Mouse (Mus musculus) forebrain, postnatal 0 days (tissue): ENCODE data around the gene Shroom3. TPM values are rescaled to one million over a fixed set of nuclear protein-coding genes. Genes with fewer than 3 reads are reported as not detected.

Source experiments
- ATAC-seq: fragments of 200-750 bp; cut with Nextera tagmentation; 2 replicates; pipeline ENCODE4 v1.8.0; 2017; ENCODE audit warnings: mild to moderate bottlenecking, moderate library complexity
- DNase-seq: peaks from one replicate; pipeline ENCODE4 v3.0.0-alpha.2; 2015
- H3K27ac ChIP-seq: fragments of 300-500 bp; sonication (generic); 2 replicates; pipeline ENCODE4 v1.5.1; 2014; ENCODE audit warnings: low read depth, mild to moderate bottlenecking, antibody characterized with exemption, low read length, moderate library complexity, mixed read lengths
- H3K27me3 ChIP-seq: fragments of 300-500 bp; sonication (generic); 2 replicates; pipeline ENCODE4 v1.6.1; 2014; ENCODE audit warnings: mild to moderate bottlenecking, low read length, mixed read lengths; ENCODE audit not compliant: insufficient read depth
- H3K36me3 ChIP-seq: fragments of 300-500 bp; sonication (generic); 2 replicates; pipeline ENCODE4 v1.6.1; 2014; ENCODE audit warnings: mild to moderate bottlenecking, moderate library complexity; ENCODE audit not compliant: insufficient read depth
- H3K4me1 ChIP-seq: fragments of 300-500 bp; sonication (generic); 2 replicates; pipeline ENCODE4 v1.6.1; 2014; ENCODE audit warnings: antibody characterized with exemption; ENCODE audit not compliant: insufficient read depth
- H3K4me2 ChIP-seq: fragments of 300-500 bp; sonication (generic); 2 replicates; pipeline ENCODE4 v1.6.1; 2014; ENCODE audit warnings: low read depth, mild to moderate bottlenecking, moderate library complexity
- H3K4me3 ChIP-seq: fragments of 300-500 bp; sonication (generic); 2 replicates; pipeline ENCODE4 v1.5.1; 2014; ENCODE audit warnings: low read depth, low read length, mixed read lengths
- H3K9ac ChIP-seq: fragments of 300-500 bp; sonication (generic); 2 replicates; pipeline ENCODE4 v1.6.1; 2014; ENCODE audit warnings: mild to moderate bottlenecking
- H3K9me3 ChIP-seq: fragments of 300-500 bp; sonication (generic); 2 replicates; pipeline ENCODE4 v1.6.1; 2016; ENCODE audit warnings: low read length
- CTCF ChIP-seq: sonication (generic); IDR thresholded peaks from 2 replicates; pipeline ENCODE4 v1.5.1; 2016; ENCODE audit warnings: antibody characterized with exemption, control low read depth, low read depth
- WGBS: fragments of 180-500 bp; shearing (Covaris S2); extraction: QIAGEN DNeasy Blood & Tissue Kit; methylation state at CpG from one replicate; pipeline ENCODE4 v1.1.7; 2014; 5-methylcytosine and 5-hydroxymethylcytosine counted together
- polyA plus RNA-seq: library from polyadenylated mRNA; unstranded; fragments of >200 nt; fragmentation: Nextera tagmentation; extraction: Ambion mirVana; gene quantifications from 2 replicates; pipeline ENCODE4 v1.2.1, GENCODE M21; 2015
- total RNA-seq: library from RNA; depleted of rRNA; stranded (reverse); fragments of >200 nt; gene quantifications from 2 replicates; pipeline ENCODE4 v1.2.3, GENCODE M21; 2014

Shroom3 gene
- total and polyA plus RNA-seq, 2 experiments from 2014 or later = 0.91 to 5.8 TPM

DNA sequence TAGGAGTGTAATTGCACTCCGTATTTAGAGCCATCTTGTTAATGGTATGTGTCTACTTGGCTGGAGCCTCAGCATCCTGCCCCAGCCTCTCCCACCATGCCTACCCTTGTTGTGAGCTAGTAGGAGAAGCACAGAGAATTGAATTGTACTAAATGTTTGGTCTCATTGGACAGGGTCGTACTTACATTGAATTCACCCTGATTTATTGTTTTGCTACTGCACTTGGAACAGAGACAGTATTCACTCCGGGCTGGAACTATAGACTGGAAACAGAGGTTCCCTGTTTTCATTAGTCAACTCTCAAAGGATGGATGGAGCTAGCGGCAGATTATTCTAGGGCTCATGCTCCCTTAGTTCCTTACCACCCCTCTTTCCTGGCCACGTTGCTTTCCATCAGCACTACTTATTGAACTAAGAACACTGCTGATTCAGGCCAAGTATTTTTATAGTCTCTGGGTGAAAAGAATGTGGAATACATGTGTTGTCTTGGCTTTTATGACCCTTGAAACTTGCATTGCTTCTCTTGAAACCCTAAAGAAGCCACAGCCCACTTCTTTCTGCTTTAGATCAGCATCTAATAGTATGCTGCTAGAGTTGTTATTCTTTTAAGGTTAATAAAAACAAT, 28.5 kb downstream of the Shroom3 start:
- no peaks in the 10 kb centered on the region for H3K9me3 ChIP-seq
- no peak for TF ChIP-seq CTCF
- ATAC-seq = no peak
- WGBS = 32% methylated on average over 5 of the region's 5 CpGs
- H3K4me1 ChIP-seq = no peaks in the 10 kb centered on the region
- no peaks in the 10 kb centered on the region for H3K36me3 ChIP-seq
- no peak for DNase-seq
- no peak overlapping the region for H3K9ac ChIP-seq
- no peak overlapping the region for H3K4me2 ChIP-seq
- H3K4me3 ChIP-seq = no peak overlapping the region
- H3K27ac ChIP-seq = no peak overlapping the region
- H3K27me3 ChIP-seq = no peaks in the 10 kb centered on the region

DNA sequence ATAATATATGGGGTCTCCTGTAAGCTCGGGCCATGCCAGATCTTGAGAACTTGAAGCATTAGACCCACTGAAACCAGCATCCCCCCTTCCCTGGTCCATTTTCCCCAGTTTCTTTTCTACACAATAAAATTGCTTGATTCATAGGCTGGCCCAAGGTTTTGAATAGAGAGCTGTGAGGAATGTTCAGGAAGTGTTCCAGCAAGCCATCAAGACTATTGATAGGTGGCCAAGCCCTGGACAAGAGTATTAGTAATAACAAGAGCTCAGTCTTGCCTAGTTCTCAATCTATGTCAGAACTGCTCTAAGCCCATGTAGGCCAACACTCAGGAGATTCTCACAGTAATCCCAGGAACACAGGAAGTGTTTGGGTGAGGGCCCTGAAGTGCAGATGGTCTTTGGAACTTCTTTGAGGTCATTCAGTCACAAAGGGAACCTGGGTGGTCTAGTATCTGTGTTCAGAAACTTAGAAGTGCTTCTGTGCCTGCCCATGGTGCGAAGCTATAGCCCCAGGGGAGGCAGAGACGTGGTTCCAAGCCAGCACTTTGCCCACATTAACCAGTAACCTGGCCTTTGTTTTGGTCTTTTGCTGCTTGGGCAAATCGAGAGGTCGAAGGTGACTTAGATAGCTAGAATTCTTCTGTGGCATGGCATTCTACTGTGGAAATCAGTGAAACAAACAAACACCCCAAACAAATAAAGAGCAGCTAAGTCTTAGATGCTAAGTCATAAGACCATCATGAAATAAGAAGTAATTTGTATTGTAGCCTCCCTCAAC, 29.6 kb downstream of the Shroom3 start:
- no peak for TF ChIP-seq CTCF
- Histone ChIP-seq H3K9me3 (no peaks in the 10 kb centered on the region), H3K27me3 (no peaks in the 10 kb centered on the region), H3K36me3 (no peaks in the 10 kb centered on the region), H3K4me3 (no peak overlapping the region), H3K4me1 (no peaks in the 10 kb centered on the region), H3K4me2 (no peak overlapping the region), H3K9ac (no peak overlapping the region), H3K27ac (no peak overlapping the region)
- ATAC-seq (no peak), DNase-seq (no peak)
- 70% methylated on average over 5 of the region's 5 CpGs for WGBS

DNA sequence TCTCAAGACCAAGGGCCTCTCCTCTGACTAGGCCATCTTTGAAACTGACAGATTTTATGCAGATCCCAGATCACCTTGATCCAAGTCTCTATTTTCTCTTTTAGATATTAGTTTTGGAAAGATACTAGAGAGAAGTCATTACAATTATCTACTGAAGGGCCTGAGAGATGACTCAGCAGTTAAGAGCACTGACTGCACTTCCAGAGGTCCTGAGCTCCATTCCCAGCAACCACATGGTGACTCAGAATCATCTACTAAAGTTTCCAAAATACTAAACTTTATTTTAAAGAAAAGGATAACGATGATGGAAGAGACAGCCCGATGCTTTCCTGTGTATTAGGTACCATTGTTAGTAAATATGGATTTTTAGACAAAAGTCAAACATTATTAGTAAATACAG, 31.7 kb downstream of the Shroom3 start:
- no peak overlapping the region for H3K27ac ChIP-seq
- no peak for ATAC-seq

GRCm38 (mm10) chr5:92715319-92715718, 32.1 kb downstream of the Shroom3 start:
- no peaks in the 10 kb centered on the region for H3K9me3 ChIP-seq
- H3K27ac ChIP-seq = no peak overlapping the region
- no peak for DNase-seq
- no peaks in the 10 kb centered on the region for H3K4me1 ChIP-seq
- no peaks in the 10 kb centered on the region for H3K36me3 ChIP-seq
- no peak overlapping the region for H3K4me2 ChIP-seq
- ATAC-seq = no peak
- no peak for TF ChIP-seq CTCF
- H3K27me3 ChIP-seq = no peaks in the 10 kb centered on the region
- no peak overlapping the region for H3K9ac ChIP-seq
- 20% methylated on average over 11 of the region's 11 CpGs for whole genome bisulfite sequencing
- no peak overlapping the region for H3K4me3 ChIP-seq

More for the DNA sequence above, 31.7 kb downstream of the Shroom3 start:
- no peak for TF ChIP-seq CTCF
- no peak for DNase-seq
- Histone ChIP-seq H3K36me3 (no peaks in the 10 kb centered on the region), H3K9ac (no peak overlapping the region), H3K27me3 (no peaks in the 10 kb centered on the region), H3K4me2 (no peak overlapping the region), H3K4me3 (no peak overlapping the region), H3K4me1 (no peaks in the 10 kb centered on the region), H3K9me3 (no peaks in the 10 kb centered on the region)
- 95% methylated on average over 2 of the region's 2 CpGs for WGBS

DNA sequence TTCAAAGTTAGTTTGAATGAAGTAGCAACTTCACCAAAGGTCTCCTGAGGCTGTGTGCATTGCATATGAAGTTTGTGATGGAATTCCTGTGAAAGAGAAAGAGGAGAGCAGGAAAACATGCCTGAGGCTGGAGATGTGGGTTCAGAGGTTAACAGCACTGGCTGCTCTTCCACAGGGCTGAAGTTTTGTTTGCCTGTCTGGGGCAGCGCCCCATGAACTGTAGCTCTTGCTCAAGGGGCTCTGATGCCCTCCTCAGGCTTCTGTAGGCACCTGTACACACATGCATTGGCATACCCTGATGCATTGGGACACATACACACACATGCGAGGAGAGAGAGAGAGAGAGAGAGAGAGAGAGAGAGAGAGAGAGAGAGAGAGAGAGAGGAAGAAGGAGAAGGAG, 32.7 kb downstream of the Shroom3 start:
- WGBS = 82% methylated on average over 2 of the region's 2 CpGs
- H3K4me1 ChIP-seq = no peaks in the 10 kb centered on the region
- no peak overlapping the region for H3K27ac ChIP-seq
- no peaks in the 10 kb centered on the region for H3K27me3 ChIP-seq
- no peaks in the 10 kb centered on the region for H3K36me3 ChIP-seq
- TF ChIP-seq CTCF = no peak
- no peak for ATAC-seq
- H3K9ac ChIP-seq = no peak overlapping the region
- no peaks in the 10 kb centered on the region for H3K9me3 ChIP-seq
- no peak for DNase-seq
- no peak overlapping the region for H3K4me3 ChIP-seq
- no peak overlapping the region for H3K4me2 ChIP-seq

- Histone ChIP-seq H3K9ac (no peak overlapping the region), H3K27me3 (no peaks in the 10 kb centered on the region), H3K9me3 (no peaks in the 10 kb centered on the region), H3K27ac (no peak overlapping the region), H3K36me3 (no peaks in the 10 kb centered on the region), H3K4me3 (no peak overlapping the region), H3K4me1 (no peaks in the 10 kb centered on the region), H3K4me2 (no peak overlapping the region)
- 86% methylated on average over 3 of the region's 3 CpGs for WGBS
- no peak for DNase-seq
- no peak for ATAC-seq
- TF ChIP-seq CTCF = no peak
Observed at GRCm38 (mm10) chr5:92717666-92718360, 34.6 kb downstream of the Shroom3 start.

DNA sequence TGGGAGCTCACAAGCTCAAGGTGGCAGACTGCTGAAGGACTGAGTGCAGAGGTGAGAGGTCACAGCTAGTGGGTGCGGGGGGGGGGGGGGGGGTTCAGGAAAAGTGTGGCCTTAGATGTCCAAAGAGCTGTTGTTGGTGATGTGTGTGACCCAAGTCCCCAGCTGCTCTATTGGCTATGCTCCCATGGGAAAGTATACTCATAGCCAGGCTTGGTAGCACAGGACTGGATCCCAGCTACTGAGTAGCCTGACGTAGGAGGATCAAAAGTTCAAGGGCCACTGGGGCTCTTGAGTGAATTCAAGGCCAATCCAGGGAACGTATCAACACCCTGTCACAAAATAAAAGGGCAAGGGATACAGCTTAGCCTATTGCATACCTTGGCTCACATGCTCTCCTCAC, 35.6 kb downstream of the Shroom3 start:
- H3K4me1 ChIP-seq = no peaks in the 10 kb centered on the region
- 83% methylated on average over 3 of the region's 3 CpGs for WGBS
- H3K27ac ChIP-seq = no peak overlapping the region
- DNase-seq (no peak), ATAC-seq (no peak)
- no peaks in the 10 kb centered on the region for H3K9me3 ChIP-seq
- H3K27me3 ChIP-seq = no peaks in the 10 kb centered on the region
- H3K9ac ChIP-seq = no peak overlapping the region
- no peak overlapping the region for H3K4me2 ChIP-seq
- H3K4me3 ChIP-seq = no peak overlapping the region
- TF ChIP-seq CTCF = no peak
- no peaks in the 10 kb centered on the region for H3K36me3 ChIP-seq
